Mouse (Mus musculus) fibroblast of lung, adult 2 months (primary cell): ENCODE measurements around the gene Ddx5.
"Not testable (repeated sequence)": the region's sequence is repeated elsewhere in the genome, so short reads cannot be mapped to it uniquely, and the experiment has no call there.

Experiments used
- DNase-seq: peaks from one replicate; pipeline ENCODE4 v3.0.0-alpha.2; 2011; ENCODE audit warnings: low read depth

The Ddx5 gene

GRCm38 (mm10) chr11:106762139-106762799 lies 26.7 kb downstream of the Ddx5 start:
- no peak for DNase-seq

- DNase-seq, result no peak
These were observed 28.5 kb downstream of the Ddx5 start for GRCm38 (mm10) chr11:106760511-106760910.

DNA sequence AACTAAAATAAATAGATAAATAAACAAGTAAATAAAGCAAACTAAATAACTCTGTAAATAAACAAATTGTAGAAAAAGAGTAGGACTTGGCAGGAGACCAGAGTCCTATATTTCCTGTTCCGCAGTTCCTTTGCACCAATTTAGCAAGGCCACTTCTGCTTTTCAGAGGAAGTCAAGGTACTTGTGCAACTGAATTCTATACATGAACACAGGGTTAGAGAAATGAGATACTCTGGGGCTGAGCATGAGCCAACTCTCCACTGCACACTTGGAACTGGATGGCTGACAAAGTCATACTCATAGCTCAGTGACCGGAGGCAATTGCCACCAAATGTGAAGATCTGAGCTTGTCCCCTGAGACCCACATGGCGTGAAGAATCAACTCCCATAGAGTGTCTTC lies 30.0 kb downstream of the Ddx5 start:
- no peak for DNase-seq

GRCm38 (mm10) chr11:106755583-106755982 lies 33.4 kb downstream of the Ddx5 start:
- DNase-seq, result no peak

DNA sequence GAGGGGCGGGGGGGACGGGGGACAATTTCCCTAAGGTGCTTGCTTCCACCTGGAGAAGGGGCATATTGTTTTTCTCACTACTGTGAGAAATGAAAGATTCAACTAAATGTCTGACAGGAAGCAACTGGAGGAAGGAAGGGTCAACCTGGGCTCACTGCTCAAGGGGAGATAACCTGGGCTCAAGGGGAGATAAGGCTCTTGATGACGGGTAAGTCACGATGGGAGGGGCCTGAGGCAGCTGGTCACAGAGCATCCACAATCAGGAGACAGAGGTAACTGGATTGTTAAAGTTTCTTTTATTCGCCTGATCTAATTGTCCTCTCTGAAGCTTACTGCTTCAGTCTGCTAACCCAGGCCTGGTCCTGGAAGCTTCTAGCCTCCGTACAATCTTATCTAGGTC lies 35.7 kb downstream of the Ddx5 start:
- no peak for DNase-seq

- DNase-seq, result no peak
These were observed 36.9 kb downstream of the Ddx5 start for GRCm38 (mm10) chr11:106752103-106752502.

- peak; percentile 9 for DNase-seq
These were observed 37.7 kb downstream of the Ddx5 start, which contains the start of gene Milr1 for GRCm38 (mm10) chr11:106751039-106752018. Gene Milr1 (plus strand): TSS chr11:106751226.

DNA sequence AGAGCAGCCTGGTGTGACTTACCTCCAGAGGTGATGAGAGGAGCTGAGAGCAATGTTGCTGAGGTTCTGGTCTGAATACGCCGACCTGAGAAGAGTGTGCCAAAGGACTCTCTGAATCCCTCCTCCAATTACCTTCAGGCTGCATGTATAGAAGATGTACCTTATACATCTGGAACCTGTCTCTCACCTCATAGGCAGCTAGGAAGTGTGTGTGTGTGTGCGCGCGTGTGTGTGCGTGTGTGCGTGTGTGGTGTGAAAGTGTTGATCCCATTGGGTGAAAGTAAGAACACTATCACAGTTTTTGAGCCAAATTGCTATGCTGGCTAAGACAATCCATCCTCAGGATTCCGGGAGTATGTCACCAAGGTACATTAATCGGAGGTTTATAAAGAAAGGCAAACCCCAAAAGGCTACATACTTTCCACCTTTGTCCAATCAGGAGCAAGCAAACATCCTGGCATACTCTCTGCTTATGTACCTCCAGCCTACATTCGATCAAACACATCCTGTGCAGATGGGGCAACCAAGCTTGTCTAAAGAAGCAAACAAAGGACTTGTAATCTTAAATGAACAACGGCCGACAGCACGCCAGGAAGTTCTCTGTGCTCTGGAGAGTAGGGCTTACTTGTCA lies 38.7 kb downstream of the Ddx5 start, which contains the start of gene Pecam1:
Gene Pecam1, minus strand, starts transcription at position 508 of the 631 bp plus-strand sequence.
- no peak for DNase-seq

- not testable (repeated sequence) for DNase-seq
These were observed 39.3 kb downstream of the Ddx5 start for GRCm38 (mm10) chr11:106749557-106750120.

DNA sequence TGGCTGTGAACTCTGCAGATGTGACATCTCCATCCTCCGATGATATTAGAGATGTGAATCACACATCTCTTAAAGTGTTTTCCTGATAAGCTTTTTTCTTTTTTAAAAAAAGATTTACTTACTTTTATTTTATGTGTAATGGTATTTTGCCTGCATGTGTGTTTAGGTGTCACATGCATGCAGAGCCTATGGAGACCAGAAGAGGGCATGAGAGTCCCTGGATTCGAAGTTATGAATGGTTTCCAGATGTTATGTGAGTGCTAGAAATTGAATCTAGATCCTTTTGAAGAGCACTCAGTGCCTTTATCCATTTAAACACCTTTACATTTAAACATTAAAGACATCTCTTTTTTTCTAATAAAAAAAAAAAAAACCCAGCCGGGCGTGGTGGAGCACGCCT lies 44.0 kb downstream of the Ddx5 start:
- DNase-seq, result no peak

DNA sequence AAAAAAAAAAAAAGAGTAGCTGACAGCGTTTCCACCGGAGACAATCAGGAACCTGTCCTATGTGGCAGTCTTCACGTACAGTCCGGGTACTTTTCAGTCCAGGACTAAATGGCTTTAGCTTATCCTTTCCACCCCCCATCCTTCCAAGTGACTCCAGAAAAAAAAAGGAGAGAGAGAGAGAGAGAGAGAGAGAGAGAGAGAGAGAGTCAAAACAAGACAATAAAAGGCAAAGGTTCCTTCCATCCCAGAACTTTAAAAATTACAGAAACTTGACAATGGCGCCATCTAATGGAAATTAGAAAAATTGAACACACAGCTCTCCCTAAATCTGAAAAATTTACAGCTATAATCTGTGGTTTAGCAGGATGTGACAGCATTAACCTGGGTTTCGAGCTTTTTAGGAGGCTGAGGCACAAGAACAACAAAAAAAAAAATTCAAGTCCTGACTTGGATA lies 46.6 kb downstream of the Ddx5 start:
- no peak for DNase-seq

DNA sequence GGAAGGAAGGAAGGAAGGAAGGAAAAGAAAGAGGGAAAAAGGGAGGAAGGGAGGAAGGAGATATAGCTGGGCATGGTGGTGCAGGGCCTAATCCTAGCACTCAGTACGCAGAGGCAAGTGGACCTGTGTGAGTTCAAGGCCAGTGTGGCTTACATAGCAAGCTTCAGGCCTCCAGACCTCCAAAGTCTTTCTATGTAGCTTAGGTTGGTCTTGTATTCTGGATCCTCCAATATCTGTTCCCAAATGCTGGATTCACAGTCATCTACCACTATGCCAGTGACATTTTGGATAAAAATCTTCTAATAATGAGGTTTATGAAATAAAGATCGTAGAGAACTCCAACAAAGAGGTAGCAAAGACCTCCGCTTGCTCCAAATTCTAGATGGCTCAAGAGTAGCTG lies 47.2 kb downstream of the Ddx5 start:
- no peak for DNase-seq

- DNase-seq, result no peak
These were observed 47.8 kb downstream of the Ddx5 start for GRCm38 (mm10) chr11:106741232-106741631.

DNA sequence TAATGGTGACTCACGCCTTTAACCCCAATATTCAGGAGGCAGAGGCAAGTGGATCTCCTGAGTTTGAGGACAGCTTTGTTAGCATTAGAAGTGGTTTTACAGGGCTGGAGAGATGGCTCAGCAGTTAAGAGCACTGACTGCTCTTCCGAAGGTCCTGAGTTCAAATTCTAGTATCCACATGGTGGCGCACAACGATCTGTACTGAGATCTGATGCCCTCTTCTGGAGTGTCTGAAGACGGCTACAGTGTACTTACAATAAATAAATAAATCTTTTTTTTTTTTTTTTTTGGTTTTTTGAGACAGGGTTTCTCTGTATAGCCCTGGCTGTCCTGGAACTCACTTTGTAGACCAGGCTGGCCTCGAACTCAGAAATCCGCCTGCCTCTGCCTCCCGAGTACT lies 48.3 kb downstream of the Ddx5 start:
- not testable (repeated sequence) for DNase-seq

DNA sequence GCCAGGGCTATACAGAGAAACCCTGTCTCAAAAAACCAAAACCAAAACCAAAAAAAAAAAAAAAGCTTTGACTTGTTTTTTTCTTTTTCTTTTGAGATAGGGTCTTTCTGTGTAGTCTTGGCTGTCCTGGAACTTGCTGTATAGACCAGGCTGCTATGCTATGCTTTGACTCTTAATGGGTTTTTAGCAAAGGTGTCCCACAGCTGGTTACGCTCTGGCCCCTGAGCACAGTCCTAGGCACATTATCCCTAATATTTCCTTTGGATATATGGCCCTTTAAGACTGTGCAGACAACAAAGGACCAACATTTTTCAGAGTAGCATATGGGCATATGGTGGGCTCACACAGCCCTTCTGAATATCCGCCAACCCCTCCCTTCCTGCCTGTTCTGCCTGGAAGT lies 49.9 kb downstream of the Ddx5 start:
- DNase-seq, result no peak

DNA sequence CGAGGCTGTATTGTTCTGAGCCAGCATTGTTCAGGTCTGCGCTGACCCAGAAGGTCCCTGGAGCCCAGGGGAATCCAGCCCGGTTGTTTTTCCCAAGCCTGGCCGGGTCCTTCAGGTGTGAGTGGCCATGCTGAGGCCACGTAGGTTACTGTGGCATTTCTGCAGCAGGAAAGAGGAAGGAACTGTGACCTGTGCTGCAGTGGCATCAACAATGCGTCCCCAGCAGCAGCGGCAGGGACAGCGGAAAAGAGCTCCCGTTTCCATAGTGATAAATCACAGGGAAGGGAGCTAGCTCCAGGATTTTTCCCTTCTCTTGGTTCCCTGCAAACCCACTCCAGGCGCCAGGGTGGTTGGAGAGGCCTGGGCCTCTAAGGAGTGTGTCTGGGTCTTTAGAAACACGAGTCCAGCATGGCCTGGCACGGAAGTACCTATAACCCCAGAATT lies 51.8 kb downstream of the Ddx5 start:
- DNase-seq, result no peak

DNA sequence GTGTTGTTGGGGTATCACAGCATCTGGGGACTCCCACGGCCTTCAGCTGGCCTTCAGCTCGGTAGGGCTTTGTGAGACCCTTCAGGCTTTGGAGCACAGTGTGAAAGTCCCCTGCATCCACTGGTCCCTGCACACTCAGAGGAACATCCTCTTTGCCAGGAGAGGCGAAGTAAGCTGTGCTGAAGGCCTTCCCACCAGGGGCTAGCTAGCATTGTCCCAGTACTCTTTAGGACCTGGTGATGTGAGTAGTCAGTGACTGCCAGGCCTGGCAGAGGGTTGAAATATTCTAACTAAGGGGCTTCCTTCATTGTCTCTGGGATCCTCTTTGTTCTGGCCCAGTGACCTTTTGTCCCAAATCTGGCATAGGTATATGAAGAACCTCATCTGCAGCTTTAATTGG lies 52.4 kb downstream of the Ddx5 start:
- no peak for DNase-seq

- no peak for DNase-seq
These were observed 58.3 kb downstream of the Ddx5 start for GRCm38 (mm10) chr11:106730714-106731113.
